Mouse (Mus musculus): ENCODE measurements around the gene Ndufb11. TPM values are rescaled to one million over a fixed set of nuclear protein-coding genes. Genes with fewer than 3 reads are reported as not detected.

Gene Ndufb11
- total RNA-seq (2023): 114 TPM

GRCm38 (mm10) chrX:20617176-20617902 lies at the start of gene Ndufb11, which contains the start of gene Rbm10:
Gene Ndufb11 (minus strand): TSS chrX:20617619.
Gene Rbm10 (plus strand): TSS chrX:20617503.

GRCm38 (mm10) chrX:20658026-20658652 lies 40.7 kb upstream of the Ndufb11 start, which contains the start of gene Uba1:
Gene Uba1 (plus strand): TSS chrX:20658326.

Other genes starting within 250 kb of the Ndufb11 start
- 6.8 TPM for gene Jade3, start 191.9 kb downstream of the Ndufb11 start, total RNA-seq (2023)
- gene Rgn, start 67.8 kb downstream of the Ndufb11 start, total RNA-seq (2023): not detected
- 39.2 TPM for gene Rbm10, start 116 bp downstream of the Ndufb11 start, total RNA-seq (2023)
- gene Uba1, start 40.7 kb upstream of the Ndufb11 start, total RNA-seq (2023): 178 TPM
- 74.2 TPM for gene Cdk16, start 70.3 kb upstream of the Ndufb11 start, total RNA-seq (2023)
- 13.4 TPM for gene Usp11, start 86.3 kb upstream of the Ndufb11 start, total RNA-seq (2023)
- 155 TPM for gene Araf, start 180.2 kb upstream of the Ndufb11 start, total RNA-seq (2023)

Data from CD4-positive naive resting alpha-beta T cell, adult 76 days (primary cell).